Mouse (Mus musculus) liver, embryonic 15.5 days (tissue): ENCODE measurements around the gene Iqcf3. TPM values are rescaled to one million over a fixed set of nuclear protein-coding genes. Genes with fewer than 3 reads are reported as not detected.
"Not testable (repeated sequence)": the region's sequence is repeated elsewhere in the genome, so short reads cannot be mapped to it uniquely, and the experiment has no call there.

Source experiments
- ATAC-seq: fragments of 200-750 bp; cut with Nextera tagmentation; 2 replicates; pipeline ENCODE4 v1.8.0; 2017; ENCODE audit warnings: moderate number of reproducible peaks, mild to moderate bottlenecking, moderate library complexity; ENCODE audit not compliant: insufficient read depth
- H3K27ac ChIP-seq: fragments of 300-500 bp; sonication (generic); replicated peaks from 2 replicates; pipeline ENCODE4 v1.5.1; 2015; ENCODE audit warnings: mild to moderate bottlenecking, inconsistent platforms
- H3K27me3 ChIP-seq: fragments of 300-500 bp; sonication (generic); 2 replicates; pipeline ENCODE4 v1.6.1; 2015; ENCODE audit warnings: mild to moderate bottlenecking, inconsistent platforms
- H3K36me3 ChIP-seq: fragments of 300-500 bp; sonication (generic); replicated peaks from 2 replicates; pipeline ENCODE4 v1.6.1; 2015; ENCODE audit warnings: moderate library complexity, mild to moderate bottlenecking, inconsistent platforms
- H3K4me1 ChIP-seq: fragments of 300-500 bp; sonication (generic); replicated peaks from 2 replicates; pipeline ENCODE4 v1.6.1; 2015; ENCODE audit warnings: inconsistent platforms
- H3K4me2 ChIP-seq: fragments of 300-500 bp; sonication (generic); 2 replicates; pipeline ENCODE4 v1.6.1; 2015; ENCODE audit warnings: moderate library complexity, mild to moderate bottlenecking, inconsistent platforms
- H3K4me3 ChIP-seq: fragments of 300-500 bp; sonication (generic); replicated peaks from 2 replicates; pipeline ENCODE4 v1.5.1; 2015; ENCODE audit warnings: mild to moderate bottlenecking, inconsistent platforms
- H3K9ac ChIP-seq: fragments of 300-500 bp; sonication (generic); 2 replicates; pipeline ENCODE4 v1.6.1; 2015; ENCODE audit warnings: moderate library complexity, mild to moderate bottlenecking, inconsistent platforms
- H3K9me3 ChIP-seq: fragments of 300-500 bp; sonication (generic); replicated peaks from 2 replicates; pipeline ENCODE4 v1.6.1; 2016; ENCODE audit warnings: inconsistent platforms
- WGBS: fragments of 180-500 bp; shearing (Covaris S2); methylation state at CpG from one replicate; pipeline ENCODE4 v1.1.7; 2015; ENCODE audit warnings: mixed read lengths; ENCODE audit not compliant: insufficient replicate concordance; 5-methylcytosine and 5-hydroxymethylcytosine counted together
- polyA plus RNA-seq: library from polyadenylated mRNA; unstranded; fragments of >200 nt; fragmentation: Nextera tagmentation; extraction: Ambion mirVana; gene quantifications from 2 replicates; pipeline ENCODE4 v1.2.1, GENCODE M21; 2015

Gene Iqcf3
- polyA plus RNA-seq, 1 experiment from 2014 or later = not detected

GRCm38 (mm10) chr9:106509356-106509755 is 52.1 kb downstream of the Iqcf3 start:
- Histone ChIP-seq H3K4me2 (no peak overlapping the region), H3K27ac (no peak overlapping the region), H3K27me3 (no peaks in the 10 kb centered on the region), H3K4me1 (no peaks in the 10 kb centered on the region), H3K9me3 (no peaks in the 10 kb centered on the region), H3K36me3 (no peaks in the 10 kb centered on the region), H3K9ac (no peak overlapping the region), H3K4me3 (no peak overlapping the region)
- WGBS = 70% methylated on average over 10 of the region's 10 CpGs
- no peak for ATAC-seq

GRCm38 (mm10) chr9:106504246-106504645 is 57.2 kb downstream of the Iqcf3 start:
- no peaks in the 10 kb centered on the region for H3K4me1 ChIP-seq
- H3K27me3 ChIP-seq = no peaks in the 10 kb centered on the region
- H3K9ac ChIP-seq = no peak overlapping the region
- H3K4me3 ChIP-seq = no peak overlapping the region
- H3K27ac ChIP-seq = no peak overlapping the region
- H3K4me2 ChIP-seq = no peak overlapping the region
- WGBS = 66% methylated on average over 6 of the region's 6 CpGs
- no peaks in the 10 kb centered on the region for H3K9me3 ChIP-seq
- no peak for ATAC-seq
- H3K36me3 ChIP-seq = no peaks in the 10 kb centered on the region

- WGBS = 75% methylated on average over 22 of the region's 22 CpGs
- Histone ChIP-seq H3K27me3 (no peaks in the 10 kb centered on the region), H3K4me3 (no peak overlapping the region), H3K36me3 (no peaks in the 10 kb centered on the region), H3K27ac (no peak overlapping the region), H3K9ac (no peak overlapping the region), H3K9me3 (no peaks in the 10 kb centered on the region), H3K4me1 (no peaks in the 10 kb centered on the region), H3K4me2 (no peak overlapping the region)
- no peak for ATAC-seq
Measured at GRCm38 (mm10) chr9:106501846-106502245, 59.6 kb downstream of the Iqcf3 start.

GRCm38 (mm10) chr9:106499667-106500066 is 61.8 kb downstream of the Iqcf3 start, which contains the start of gene Iqcf1:
TSS of gene Iqcf1 (plus strand) at chr9:106499967.
- 81% methylated on average over 6 of the region's 6 CpGs for WGBS
- H3K4me3 ChIP-seq = no peak within 1 kb of the TSS
- no peaks in the 10 kb centered on the region for H3K4me1 ChIP-seq
- H3K27me3 ChIP-seq = no peaks in the 10 kb centered on the region
- H3K4me2 ChIP-seq = no peak within 1 kb of the TSS
- no peak for ATAC-seq
- H3K36me3 ChIP-seq = no peaks in the 10 kb centered on the region
- H3K9ac ChIP-seq = no peak within 1 kb of the TSS
- no peak within 1 kb of the TSS for H3K27ac ChIP-seq
- no peaks in the 10 kb centered on the region for H3K9me3 ChIP-seq

GRCm38 (mm10) chr9:106487602-106488001 is 73.8 kb downstream of the Iqcf3 start:
- 60% methylated on average over 6 of the region's 6 CpGs for WGBS
- ATAC-seq = not testable (repeated sequence)
- H3K36me3 ChIP-seq = peaks cover 30% of the 10 kb centered on the region

GRCm38 (mm10) chr9:106485076-106485475 is 76.4 kb downstream of the Iqcf3 start:
- Histone ChIP-seq H3K9ac (no peak overlapping the region), H3K9me3 (no peaks in the 10 kb centered on the region), H3K4me3 (no peak overlapping the region), H3K36me3 (peaks cover 51% of the 10 kb centered on the region), H3K27ac (no peak overlapping the region), H3K4me1 (no peaks in the 10 kb centered on the region), H3K27me3 (no peaks in the 10 kb centered on the region), H3K4me2 (no peak overlapping the region)
- 80% methylated on average over 10 of the region's 10 CpGs for WGBS
- no peak for ATAC-seq

More at GRCm38 (mm10) chr9:106487602-106488001, 73.8 kb downstream of the Iqcf3 start:
- not testable (repeated sequence) for H3K9ac ChIP-seq, H3K4me1 ChIP-seq, H3K4me3 ChIP-seq, H3K9me3 ChIP-seq, H3K27ac ChIP-seq, H3K4me2 ChIP-seq, H3K27me3 ChIP-seq

- H3K4me3 ChIP-seq = no peak overlapping the region
- no peak overlapping the region for H3K4me2 ChIP-seq
- H3K27ac ChIP-seq = no peak overlapping the region
- H3K9ac ChIP-seq = no peak overlapping the region
- H3K9me3 ChIP-seq = no peaks in the 10 kb centered on the region
- H3K27me3 ChIP-seq = no peaks in the 10 kb centered on the region
- no peaks in the 10 kb centered on the region for H3K4me1 ChIP-seq
- 79% methylated on average over 17 of the region's 17 CpGs for WGBS
- H3K36me3 ChIP-seq = peaks cover 51% of the 10 kb centered on the region
- ATAC-seq = no peak
Measured at GRCm38 (mm10) chr9:106483606-106484005, 77.8 kb downstream of the Iqcf3 start.

GRCm38 (mm10) chr9:106483136-106483535 is 78.3 kb downstream of the Iqcf3 start:
- no peak overlapping the region for H3K9ac ChIP-seq
- 81% methylated on average over 10 of the region's 10 CpGs for WGBS
- H3K36me3 ChIP-seq = peaks cover 51% of the 10 kb centered on the region

GRCm38 (mm10) chr9:106482578-106483115 is 78.8 kb downstream of the Iqcf3 start:
- no peak for ATAC-seq
- Histone ChIP-seq H3K27ac (no peak overlapping the region), H3K27me3 (no peaks in the 10 kb centered on the region), H3K9ac (no peak overlapping the region), H3K4me3 (no peak overlapping the region), H3K4me2 (no peak overlapping the region), H3K9me3 (no peaks in the 10 kb centered on the region), H3K36me3 (peaks cover 51% of the 10 kb centered on the region), H3K4me1 (peaks cover 7% of the 10 kb centered on the region)
- WGBS = 72% methylated on average over 17 of the region's 17 CpGs

More at GRCm38 (mm10) chr9:106483136-106483535, 78.3 kb downstream of the Iqcf3 start:
- Histone ChIP-seq H3K4me3 (no peak overlapping the region), H3K4me2 (no peak overlapping the region), H3K4me1 (peaks cover 2% of the 10 kb centered on the region), H3K9me3 (no peaks in the 10 kb centered on the region), H3K27ac (no peak overlapping the region), H3K27me3 (no peaks in the 10 kb centered on the region)
- no peak for ATAC-seq

- H3K27me3 ChIP-seq = no peaks in the 10 kb centered on the region
- H3K36me3 ChIP-seq = peaks cover 51% of the 10 kb centered on the region
- H3K9me3 ChIP-seq = no peaks in the 10 kb centered on the region
- ATAC-seq = no peak
- 76% methylated on average over 13 of the region's 13 CpGs for WGBS
- no peak overlapping the region for H3K9ac ChIP-seq
- no peak overlapping the region for H3K27ac ChIP-seq
- H3K4me1 ChIP-seq = peaks cover 14% of the 10 kb centered on the region
- no peak overlapping the region for H3K4me2 ChIP-seq
- H3K4me3 ChIP-seq = no peak overlapping the region
Measured at GRCm38 (mm10) chr9:106481676-106482075, 79.8 kb downstream of the Iqcf3 start.

- 69% methylated on average over 15 of the region's 15 CpGs for WGBS
- H3K9me3 ChIP-seq = no peaks in the 10 kb centered on the region
- no peak for ATAC-seq
- no peak overlapping the region for H3K4me3 ChIP-seq
- no peak overlapping the region for H3K9ac ChIP-seq
- H3K27ac ChIP-seq = no peak overlapping the region
- H3K4me1 ChIP-seq = peaks cover 20% of the 10 kb centered on the region
- no peak overlapping the region for H3K4me2 ChIP-seq
- H3K36me3 ChIP-seq = peaks cover 49% of the 10 kb centered on the region
- H3K27me3 ChIP-seq = no peaks in the 10 kb centered on the region
Measured at GRCm38 (mm10) chr9:106481075-106481474, 80.4 kb downstream of the Iqcf3 start.

- H3K9ac ChIP-seq = no peak overlapping the region
- ATAC-seq = no peak
- peaks cover 25% of the 10 kb centered on the region for H3K4me1 ChIP-seq
- no peaks in the 10 kb centered on the region for H3K27me3 ChIP-seq
- WGBS = 74% methylated on average over 7 of the region's 7 CpGs
- H3K36me3 ChIP-seq = peaks cover 47% of the 10 kb centered on the region
- H3K4me3 ChIP-seq = no peak overlapping the region
- H3K4me2 ChIP-seq = no peak overlapping the region
- no peaks in the 10 kb centered on the region for H3K9me3 ChIP-seq
- no peak overlapping the region for H3K27ac ChIP-seq
Measured at GRCm38 (mm10) chr9:106480541-106480940, 80.9 kb downstream of the Iqcf3 start.
